ENCODE assay signal across 13 mouse cellular contexts in genomic region chr11:54748891-54749290, GRCm38 (mm10).
"Had no signal": no experiment of that assay in that cellular context is flagged by ENCODE, and none has a peak within 500 bp of the region (broad histone marks: within the 10 kb centered on the region; RNA-seq: fewer than 3 reads in every experiment).

No protein-coding gene starts in this region.

- H3K27ac ChIP-seq: kidney, postnatal 0 days; layer of hippocampus, adult 2 months; limb, embryonic 15.5 days; liver, embryonic 12.5 days; midbrain, embryonic 10.5 days; midbrain, embryonic 15.5 days; neural tube, embryonic 12.5 days had no signal

- H3K36me3 ChIP-seq: midbrain, embryonic 15.5 days had no signal

- H3K4me1 ChIP-seq: limb, embryonic 15.5 days; liver, embryonic 12.5 days; neural tube, embryonic 12.5 days had no signal

- H3K27me3 ChIP-seq: limb, embryonic 15.5 days; liver, embryonic 12.5 days; midbrain, embryonic 15.5 days; neural tube, embryonic 12.5 days had no signal

- H3K9me3 ChIP-seq: limb, embryonic 15.5 days; liver, embryonic 12.5 days; midbrain, embryonic 15.5 days; neural tube, embryonic 12.5 days had no signal

- H3K4me2 ChIP-seq: limb, embryonic 15.5 days; liver, embryonic 12.5 days; lung, embryonic 14.5 days; midbrain, embryonic 15.5 days; neural tube, embryonic 12.5 days had no signal

- DNase-seq: kidney, postnatal 4 days; lung, embryonic 14.5 days; lung, postnatal 10 days; lung, postnatal 4 days; right cerebral cortex, postnatal 14 days; thymus, postnatal 36 days had no signal

- H3K4me3 ChIP-seq: layer of hippocampus, adult 2 months; limb, embryonic 15.5 days; liver, embryonic 12.5 days; midbrain, embryonic 10.5 days; midbrain, embryonic 15.5 days; neural tube, embryonic 12.5 days had no signal

- ATAC-seq: liver, embryonic 12.5 days; midbrain, embryonic 15.5 days had no signal

- H3K9ac ChIP-seq: limb, embryonic 15.5 days; liver, embryonic 12.5 days; lung, embryonic 14.5 days; midbrain, embryonic 15.5 days; neural tube, embryonic 12.5 days had no signal
